Mouse (Mus musculus): ENCODE measurements around the gene Cc2d2a. TPM values are rescaled to one million over a fixed set of nuclear protein-coding genes. Genes with fewer than 3 reads are reported as not detected.

The Cc2d2a gene
- polyA plus RNA-seq, 2 experiments, result 8.6 to 11.1 TPM

DNA sequence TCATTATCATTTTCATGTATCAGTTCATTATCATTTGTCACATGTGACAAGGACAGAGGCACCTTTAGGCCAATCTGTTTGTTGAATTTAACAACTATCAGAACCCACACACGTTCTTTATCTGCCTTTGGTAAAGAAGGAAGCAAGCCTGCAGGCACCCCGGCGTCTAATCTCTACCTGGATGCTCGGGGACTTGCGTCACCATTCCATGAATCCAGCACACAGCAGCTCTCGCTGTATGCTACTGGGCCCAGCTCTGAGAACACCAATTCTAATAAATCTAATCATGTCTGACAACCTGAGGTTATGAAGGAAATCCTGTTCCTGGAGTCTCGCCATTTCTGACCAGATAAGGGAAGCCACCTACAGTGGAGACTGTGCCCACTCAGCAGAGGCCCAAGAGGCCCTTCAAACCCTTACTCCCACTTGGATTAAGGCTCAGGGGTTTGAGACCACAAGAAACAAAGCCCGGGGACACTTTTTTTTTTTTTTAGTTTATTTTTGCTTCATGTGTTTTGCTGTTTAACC lies 7.0 kb downstream of the Cc2d2a start:
- WGBS, result 79% methylated on average over 8 of the region's 8 CpGs
- Histone ChIP-seq H3K27me3 (ENCODE audit: control insufficient read depth, insufficient read depth, low read length) (no peaks in the 10 kb centered on the region), H3K36me3 (ENCODE audit: control insufficient read depth, insufficient read depth, low read length) (no peaks in the 10 kb centered on the region), H3K9me3 (ENCODE audit: control insufficient read depth, low read length) (no peaks in the 10 kb centered on the region), H3K27ac (replicated peaks; ENCODE audit: low read depth, low read length) (no peak overlapping the region), H3K4me3 (replicated peaks; ENCODE audit: low read length) (no peak overlapping the region), H3K4me1 (ENCODE audit: control insufficient read depth, insufficient read depth, low read length) (peaks cover 13% of the 10 kb centered on the region; the same call in 1 of the 2 replicates), H3K9ac (ENCODE audit: low read depth, low read length, severe bottlenecking) (no peak overlapping the region), H3K4me2 (replicated peaks; ENCODE audit: low read depth, low read length, severe bottlenecking) (no peak overlapping the region)
- no peak for DNase-seq (ENCODE audit: low spot score)
- TF ChIP-seq POLR2A (IDR thresholded peaks at IDR 0.05; ENCODE audit: borderline replicate concordance, extremely low read depth, insufficient read depth, insufficient read length), result no peak
- no peak for ATAC-seq (ENCODE audit: low FRiP score, low read depth)

DNA sequence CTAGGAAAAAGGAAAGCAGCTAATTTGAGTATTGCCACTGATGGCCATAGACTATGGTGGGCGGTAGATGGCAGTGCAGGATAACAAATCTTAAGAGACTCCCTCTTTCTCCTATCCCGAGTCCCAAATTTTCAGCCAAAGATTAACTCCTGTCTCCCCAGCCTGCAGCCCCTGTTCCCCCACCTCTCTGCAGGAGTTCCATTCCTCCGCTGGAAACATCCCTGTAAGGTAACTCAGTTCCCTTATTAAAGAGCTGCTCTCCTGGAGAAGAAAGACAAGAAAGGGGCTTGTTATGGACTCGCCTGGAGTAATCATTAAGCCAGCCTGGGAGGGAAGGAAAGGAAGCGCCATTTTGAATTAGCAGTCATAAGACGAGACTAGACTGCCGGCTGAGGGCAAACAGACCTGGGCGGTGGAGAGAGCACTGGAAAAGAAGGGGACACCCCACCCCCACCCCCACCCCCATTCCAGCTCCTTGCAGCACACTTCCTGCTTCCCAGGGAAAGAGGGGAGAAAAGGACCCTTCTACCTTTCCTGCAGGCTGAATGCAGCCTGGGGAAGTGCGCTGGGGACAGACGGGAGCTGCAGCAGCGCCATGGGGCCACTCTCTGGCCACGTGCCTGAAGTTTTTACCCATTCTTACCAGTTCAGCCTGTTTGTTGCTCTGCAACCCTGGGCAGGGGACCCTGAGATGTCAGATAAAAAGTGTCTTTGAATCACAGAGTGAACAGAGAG lies 10.2 kb downstream of the Cc2d2a start:
- peak; percentile 94 for DNase-seq (ENCODE audit: low spot score)
- peak; percentile 95 for ATAC-seq (ENCODE audit: low FRiP score, low read depth)
- Histone ChIP-seq H3K9me3 (ENCODE audit: control insufficient read depth, low read length) (no peaks in the 10 kb centered on the region), H3K9ac (ENCODE audit: low read depth, low read length, severe bottlenecking) (peak overlapping the region; percentile 78), H3K4me1 (ENCODE audit: control insufficient read depth, insufficient read depth, low read length) (0 out of 2 replicates have a peak, but pooled peaks cover 5% of the 10 kb centered on the region), H3K27me3 (ENCODE audit: control insufficient read depth, insufficient read depth, low read length) (no peaks in the 10 kb centered on the region), H3K4me3 (replicated peaks; ENCODE audit: low read length) (peak overlapping the region; percentile 41), H3K27ac (replicated peaks; ENCODE audit: low read depth, low read length) (peak overlapping the region; percentile 87), H3K4me2 (replicated peaks; ENCODE audit: low read depth, low read length, severe bottlenecking) (peak overlapping the region; percentile 66), H3K36me3 (ENCODE audit: control insufficient read depth, insufficient read depth, low read length) (peaks cover 6% of the 10 kb centered on the region)
- WGBS, result under 1% methylated on average over 12 of the region's 12 CpGs
- TF ChIP-seq POLR2A (IDR thresholded peaks at IDR 0.05; ENCODE audit: borderline replicate concordance, extremely low read depth, insufficient read depth, insufficient read length), result peak; percentile 65; the same call in 1 of the 2 replicates

DNA sequence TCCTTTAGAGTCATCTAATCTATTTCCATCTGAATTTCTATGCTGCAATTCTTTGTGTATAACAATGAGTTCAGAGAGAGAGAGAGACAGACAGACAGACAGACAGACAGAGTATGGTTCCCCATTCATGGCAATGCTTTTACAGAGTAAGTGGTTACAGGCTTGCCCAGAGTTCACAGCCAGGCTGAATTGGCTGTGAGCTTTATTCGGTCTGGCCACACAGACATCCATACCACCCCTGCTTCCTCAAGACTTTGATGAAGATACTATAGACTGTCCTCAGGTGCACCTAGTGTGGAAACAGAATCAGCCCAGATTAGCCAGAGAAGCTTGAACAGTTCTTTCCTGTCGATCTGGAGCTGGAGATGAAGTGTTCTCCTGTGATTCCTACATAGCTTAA lies 10.9 kb downstream of the Cc2d2a start:
- H3K4me3 ChIP-seq (replicated peaks; ENCODE audit: low read length), result peak overlapping the region; percentile 41
- peak overlapping the region; percentile 78 for H3K9ac ChIP-seq (ENCODE audit: low read depth, low read length, severe bottlenecking)
- H3K9me3 ChIP-seq (ENCODE audit: control insufficient read depth, low read length), result no peaks in the 10 kb centered on the region
- peak overlapping the region; percentile 87; the same call in 1 of the 2 replicates for H3K27ac ChIP-seq (replicated peaks; ENCODE audit: low read depth, low read length)
- TF ChIP-seq POLR2A (IDR thresholded peaks at IDR 0.05; ENCODE audit: borderline replicate concordance, extremely low read depth, insufficient read depth, insufficient read length), result no peak
- DNase-seq (ENCODE audit: low spot score) (no peak), ATAC-seq (ENCODE audit: low FRiP score, low read depth) (no peak)
- 0 out of 2 replicates have a peak, but pooled peaks cover 5% of the 10 kb centered on the region for H3K4me1 ChIP-seq (ENCODE audit: control insufficient read depth, insufficient read depth, low read length)
- peaks cover 6% of the 10 kb centered on the region for H3K36me3 ChIP-seq (ENCODE audit: control insufficient read depth, insufficient read depth, low read length)
- H3K27me3 ChIP-seq (ENCODE audit: control insufficient read depth, insufficient read depth, low read length), result no peaks in the 10 kb centered on the region
- H3K4me2 ChIP-seq (replicated peaks; ENCODE audit: low read depth, low read length, severe bottlenecking), result peak overlapping the region; percentile 66
- WGBS, result 83% methylated on average over 2 of the region's 2 CpGs

DNA sequence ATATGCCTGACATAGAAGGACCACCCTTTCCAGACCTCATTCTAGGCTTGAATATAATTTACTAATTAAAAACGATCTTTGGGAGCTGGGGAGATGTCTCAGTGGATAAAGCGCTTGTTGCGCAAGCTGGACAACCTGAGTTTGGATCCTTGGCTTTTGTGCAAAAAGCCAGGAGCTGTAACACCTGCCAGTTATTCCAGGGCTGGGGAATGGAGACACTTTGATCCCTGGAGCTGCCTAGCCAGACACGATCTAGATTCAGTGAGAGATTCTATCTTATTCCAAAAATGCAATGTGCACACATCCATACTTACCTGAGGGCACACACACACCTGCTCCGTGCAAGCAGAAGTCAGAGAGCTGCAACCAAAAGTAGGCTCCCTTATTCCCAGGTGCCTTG lies 23.3 kb downstream of the Cc2d2a start:
- Histone ChIP-seq H3K27ac (replicated peaks; ENCODE audit: low read depth, low read length) (no peak overlapping the region), H3K36me3 (ENCODE audit: control insufficient read depth, insufficient read depth, low read length) (peaks cover 82% of the 10 kb centered on the region), H3K9me3 (ENCODE audit: control insufficient read depth, low read length) (no peaks in the 10 kb centered on the region), H3K27me3 (ENCODE audit: control insufficient read depth, insufficient read depth, low read length) (no peaks in the 10 kb centered on the region), H3K4me2 (replicated peaks; ENCODE audit: low read depth, low read length, severe bottlenecking) (no peak overlapping the region), H3K4me3 (replicated peaks; ENCODE audit: low read length) (no peak overlapping the region), H3K9ac (ENCODE audit: low read depth, low read length, severe bottlenecking) (no peak overlapping the region), H3K4me1 (ENCODE audit: control insufficient read depth, insufficient read depth, low read length) (no peaks in the 10 kb centered on the region)
- WGBS, result 92% methylated on average over 5 of the region's 5 CpGs
- ATAC-seq (ENCODE audit: low FRiP score, low read depth), result no peak
- DNase-seq (ENCODE audit: low spot score), result no peak
- no peak for TF ChIP-seq POLR2A (IDR thresholded peaks at IDR 0.05; ENCODE audit: borderline replicate concordance, extremely low read depth, insufficient read depth, insufficient read length)

DNA sequence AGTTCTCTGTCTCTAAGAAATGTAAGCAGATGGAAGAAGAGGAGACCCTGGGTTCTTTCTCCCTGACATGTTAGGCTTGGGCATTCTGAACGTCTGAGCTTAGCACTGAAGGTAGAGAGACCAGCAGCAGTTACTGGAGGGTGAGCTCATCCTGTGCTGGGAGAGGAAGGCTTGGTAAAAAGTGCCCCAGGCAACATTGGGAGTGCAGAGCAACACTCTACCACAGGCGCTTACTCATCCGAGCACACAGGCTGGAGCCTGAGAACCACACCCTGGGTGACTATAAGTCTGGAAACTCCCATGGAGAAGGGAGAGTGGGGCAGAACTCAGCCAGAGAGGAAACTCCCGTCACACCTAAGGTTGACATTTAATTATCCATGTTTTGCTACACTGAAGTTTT lies 30.3 kb downstream of the Cc2d2a start:
- H3K27me3 ChIP-seq (ENCODE audit: control insufficient read depth, insufficient read depth, low read length), result no peaks in the 10 kb centered on the region
- H3K27ac ChIP-seq (replicated peaks; ENCODE audit: low read depth, low read length), result no peak overlapping the region
- 61% methylated on average over 4 of the region's 4 CpGs for WGBS
- DNase-seq (ENCODE audit: low spot score), result no peak
- TF ChIP-seq POLR2A (IDR thresholded peaks at IDR 0.05; ENCODE audit: borderline replicate concordance, extremely low read depth, insufficient read depth, insufficient read length), result no peak
- no peak overlapping the region for H3K9ac ChIP-seq (ENCODE audit: low read depth, low read length, severe bottlenecking)
- no peaks in the 10 kb centered on the region for H3K9me3 ChIP-seq (ENCODE audit: control insufficient read depth, low read length)
- no peak overlapping the region for H3K4me2 ChIP-seq (replicated peaks; ENCODE audit: low read depth, low read length, severe bottlenecking)
- no peak for ATAC-seq (ENCODE audit: low FRiP score, low read depth)
- peaks cover 66% of the 10 kb centered on the region for H3K36me3 ChIP-seq (ENCODE audit: control insufficient read depth, insufficient read depth, low read length)
- H3K4me1 ChIP-seq (ENCODE audit: control insufficient read depth, insufficient read depth, low read length), result no peaks in the 10 kb centered on the region
- H3K4me3 ChIP-seq (replicated peaks; ENCODE audit: low read length), result no peak overlapping the region
